Mouse (Mus musculus) heart, embryonic 11.5 days (tissue): ENCODE data around the gene Ifitm5. TPM values are rescaled to one million over a fixed set of nuclear protein-coding genes. Genes with fewer than 3 reads are reported as not detected.

Experiments
- ATAC-seq: fragments of 200-750 bp; cut with Nextera tagmentation; replicated peaks from 2 replicates; pipeline ENCODE4 v1.8.0; 2017; ENCODE audit warnings: moderate library complexity; ENCODE audit not compliant: insufficient number of reproducible peaks, low FRiP score, low TSS enrichment
- H3K27ac ChIP-seq: fragments of 300-500 bp; sonication (generic); 2 replicates; pipeline ENCODE4 v1.5.1; 2014; ENCODE audit warnings: mild to moderate bottlenecking, low read depth, low read length
- H3K27me3 ChIP-seq: fragments of 300-500 bp; sonication (generic); 2 replicates; pipeline ENCODE4 v1.6.1; 2014; ENCODE audit warnings: mild to moderate bottlenecking, low read length, mixed read lengths; ENCODE audit not compliant: control insufficient read depth, insufficient read depth
- H3K36me3 ChIP-seq: fragments of 300-500 bp; sonication (generic); 2 replicates; pipeline ENCODE4 v1.6.1; 2014; ENCODE audit warnings: mild to moderate bottlenecking, low read length, moderate library complexity, mixed read lengths; ENCODE audit not compliant: control insufficient read depth, insufficient read depth
- H3K4me1 ChIP-seq: fragments of 300-500 bp; sonication (generic); 2 replicates; pipeline ENCODE4 v1.6.1; 2014; ENCODE audit warnings: low read length; ENCODE audit not compliant: control insufficient read depth, insufficient read depth
- H3K4me2 ChIP-seq: fragments of 300-500 bp; sonication (generic); 2 replicates; pipeline ENCODE4 v1.6.1; 2014; ENCODE audit warnings: mild to moderate bottlenecking, moderate library complexity
- H3K4me3 ChIP-seq: fragments of 300-500 bp; sonication (generic); 2 replicates; pipeline ENCODE4 v1.5.1; 2014; ENCODE audit warnings: low read depth, low read length
- H3K9ac ChIP-seq: fragments of 300-500 bp; sonication (generic); 2 replicates; pipeline ENCODE4 v1.6.1; 2014; ENCODE audit warnings: mild to moderate bottlenecking, low read depth, low read length, moderate library complexity
- H3K9me3 ChIP-seq: fragments of 300-500 bp; sonication (generic); replicated peaks from 2 replicates; pipeline ENCODE4 v1.6.1; 2016; ENCODE audit warnings: low read length; ENCODE audit not compliant: control insufficient read depth
- WGBS: fragments of 180-500 bp; shearing (Covaris S2); extraction: QIAGEN DNeasy Blood & Tissue Kit; methylation state at CpG from one replicate; pipeline ENCODE4 v1.1.7; 2014; ENCODE audit not compliant: insufficient replicate concordance; 5-methylcytosine and 5-hydroxymethylcytosine counted together
- polyA plus RNA-seq: library from polyadenylated mRNA; unstranded; fragments of >200 nt; fragmentation: Nextera tagmentation; extraction: Ambion mirVana; gene quantifications from 2 replicates; pipeline ENCODE4 v1.2.1, GENCODE M21; 2014

Ifitm5 gene
- polyA plus RNA-seq, 1 experiment from 2014 or later: 0.34 TPM

DNA sequence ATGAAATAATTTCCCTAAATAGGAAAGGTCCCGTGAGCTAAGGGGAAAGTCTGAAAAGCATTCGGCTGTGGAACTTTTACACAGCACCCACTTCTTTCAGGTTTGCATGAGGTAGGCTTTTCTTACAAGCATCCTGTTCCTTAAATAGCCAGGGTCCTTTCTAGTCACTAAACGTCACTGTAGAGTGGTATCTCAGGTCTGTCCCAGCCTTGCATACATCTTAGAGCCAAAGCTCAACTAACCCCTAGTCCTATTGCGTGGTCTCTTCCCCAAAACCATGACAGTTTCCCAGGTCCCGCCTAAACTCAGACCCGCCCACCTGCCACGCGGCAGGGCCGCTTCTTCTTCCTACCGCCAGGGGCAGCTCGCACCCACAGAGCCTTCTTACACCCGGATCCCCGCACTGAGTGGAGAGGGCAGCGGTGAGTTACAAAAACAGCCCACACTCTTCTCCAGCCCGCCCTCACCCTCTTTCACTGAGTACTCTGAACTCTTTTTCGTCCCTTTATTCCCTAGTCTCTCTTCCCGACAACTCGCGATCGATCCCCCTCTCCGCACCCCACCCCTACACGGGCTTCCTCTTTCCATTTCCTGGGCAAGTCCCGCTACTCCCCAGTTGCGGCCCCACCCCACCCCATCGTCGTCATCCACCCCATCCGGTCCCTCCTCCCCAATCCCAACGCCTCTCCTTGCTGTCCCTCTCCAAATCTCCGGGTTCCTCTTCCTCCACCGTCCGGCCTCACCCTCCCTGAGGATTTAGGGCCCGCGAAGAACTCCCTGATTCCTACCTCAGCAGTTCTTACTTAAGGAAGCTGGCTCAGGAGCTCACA, 8.7 kb downstream of the Ifitm5 start, which contains the start of gene Pgghg:
Gene Pgghg (plus strand): TSS at position 170 of the 830 bp plus-strand sequence.
- Histone ChIP-seq H3K27ac (peak within 1 kb of the TSS; percentile 85), H3K36me3 (no peaks in the 10 kb centered on the region), H3K27me3 (peaks cover 3% of the 10 kb centered on the region; the same call in 1 of the 2 replicates), H3K4me1 (peaks cover 1% of the 10 kb centered on the region; the same call in 1 of the 2 replicates), H3K9ac (peak within 1 kb of the TSS; percentile 86), H3K4me2 (peak within 1 kb of the TSS; percentile 79), H3K4me3 (peak within 1 kb of the TSS; percentile 53), H3K9me3 (no peaks in the 10 kb centered on the region)
- WGBS: 3% methylated on average over 33 of the region's 33 CpGs
- ATAC-seq: peak; percentile 82

DNA sequence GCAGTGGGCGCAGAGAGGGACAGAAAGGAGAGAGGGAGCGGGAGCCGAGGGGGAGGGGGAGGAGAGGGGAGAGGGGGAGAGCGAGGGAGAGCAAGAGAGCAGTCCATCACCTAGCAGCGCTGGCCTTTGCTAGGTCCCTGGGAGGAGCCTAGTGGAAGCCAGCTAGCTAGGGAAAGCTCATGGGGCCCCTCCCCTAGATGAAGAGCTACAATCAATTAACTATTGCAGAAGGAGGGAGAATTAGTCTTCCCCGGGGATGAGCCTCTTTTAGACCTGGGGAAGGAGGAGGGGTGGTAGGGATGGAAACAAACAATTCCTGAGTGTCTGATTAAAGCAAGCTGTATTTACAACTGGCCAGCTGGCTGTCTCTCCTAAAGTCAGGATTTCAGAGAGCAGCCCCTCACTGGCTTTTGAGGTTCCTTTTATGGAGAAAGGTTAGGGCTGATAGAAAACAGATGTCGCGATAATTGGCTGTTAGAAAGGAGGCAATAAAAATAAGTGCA, 10.4 kb downstream of the Ifitm5 start:
- 0 out of 2 replicates have a peak, but pooled peaks have one; percentile 22 for ATAC-seq
- Histone ChIP-seq H3K4me1 (no peaks in the 10 kb centered on the region; the same call in 1 of the 2 replicates), H3K9ac (no peak overlapping the region), H3K4me2 (no peak overlapping the region), H3K27ac (no peak overlapping the region), H3K4me3 (no peak overlapping the region), H3K27me3 (peaks cover 7% of the 10 kb centered on the region; the same call in 1 of the 2 replicates), H3K9me3 (no peaks in the 10 kb centered on the region), H3K36me3 (no peaks in the 10 kb centered on the region)
- WGBS: 15% methylated on average over 8 of the region's 8 CpGs

DNA sequence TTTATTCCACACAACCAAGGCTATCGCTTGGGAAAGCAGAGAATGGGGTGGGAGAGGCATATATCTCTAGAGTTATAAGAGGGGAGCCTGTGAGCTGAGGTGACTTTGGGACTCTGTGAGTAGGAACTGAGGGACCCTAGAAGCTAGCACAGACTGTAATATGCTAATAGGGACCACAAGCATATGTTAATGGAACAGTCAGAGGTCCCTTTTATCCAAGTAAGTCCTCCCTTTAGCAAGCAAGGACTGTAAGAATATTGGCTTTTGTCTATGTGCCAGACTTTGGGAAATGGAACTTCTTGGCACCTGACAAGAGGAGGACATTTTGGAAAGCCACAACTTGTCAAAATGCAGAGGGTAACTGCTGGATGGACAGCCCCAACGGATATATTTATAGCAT, 11.2 kb downstream of the Ifitm5 start:
- H3K4me3 ChIP-seq: no peak overlapping the region
- H3K27me3 ChIP-seq: peaks cover 7% of the 10 kb centered on the region; the same call in 1 of the 2 replicates
- no peaks in the 10 kb centered on the region; the same call in 1 of the 2 replicates for H3K4me1 ChIP-seq
- ATAC-seq: no peak
- no peak overlapping the region for H3K4me2 ChIP-seq
- H3K36me3 ChIP-seq: no peaks in the 10 kb centered on the region
- 27% methylated on average over 2 of the region's 2 CpGs for WGBS
- H3K9me3 ChIP-seq: no peaks in the 10 kb centered on the region
- H3K9ac ChIP-seq: no peak overlapping the region
- H3K27ac ChIP-seq: no peak overlapping the region

DNA sequence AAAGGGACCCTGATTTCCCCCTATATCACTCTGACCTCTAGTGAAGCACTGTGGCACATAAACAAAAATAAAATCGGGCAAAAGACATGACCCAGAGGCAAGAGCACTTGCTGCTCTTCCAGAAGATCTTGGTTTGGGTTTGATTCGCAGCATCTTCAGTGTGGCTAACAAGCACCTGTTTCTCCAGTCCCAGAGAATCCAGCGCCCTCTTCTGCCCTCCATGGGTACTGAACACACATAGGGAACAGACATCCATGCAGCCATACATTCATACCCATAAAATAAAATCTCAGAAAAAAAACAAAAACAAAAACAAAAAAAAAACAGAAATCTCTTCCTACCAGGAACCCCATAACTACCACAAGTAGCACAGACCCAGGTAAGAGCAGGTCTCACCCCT, 11.7 kb downstream of the Ifitm5 start:
- Histone ChIP-seq H3K27ac (no peak overlapping the region), H3K9ac (no peak overlapping the region), H3K4me3 (no peak overlapping the region), H3K36me3 (no peaks in the 10 kb centered on the region), H3K4me1 (no peaks in the 10 kb centered on the region; the same call in 1 of the 2 replicates), H3K27me3 (peaks cover 7% of the 10 kb centered on the region; the same call in 1 of the 2 replicates), H3K4me2 (no peak overlapping the region), H3K9me3 (no peaks in the 10 kb centered on the region)
- ATAC-seq: no peak
- 46% methylated on average over 3 of the region's 3 CpGs for WGBS

DNA sequence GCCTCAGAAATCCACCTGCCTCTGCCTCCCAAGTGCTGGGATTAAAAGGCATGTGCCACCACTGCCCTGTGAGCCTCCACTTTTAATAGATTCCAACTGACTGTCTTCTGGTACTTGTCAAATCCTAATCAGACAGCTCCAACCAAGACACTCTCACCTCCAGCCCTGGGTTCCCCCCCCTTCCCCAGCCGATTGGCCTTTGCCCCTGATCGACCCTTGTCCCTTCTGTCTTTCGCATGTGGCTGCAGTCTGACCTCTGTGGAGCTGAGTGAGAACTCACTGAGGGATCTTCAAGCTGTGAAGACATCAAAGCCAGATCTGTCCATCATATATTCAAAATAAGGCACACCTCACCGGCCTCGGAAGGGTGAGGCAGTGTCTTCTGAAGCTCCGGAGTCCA, 22.9 kb downstream of the Ifitm5 start:
- H3K4me2 ChIP-seq: no peak overlapping the region
- no peak for ATAC-seq
- H3K27me3 ChIP-seq: peaks cover 43% of the 10 kb centered on the region
- no peaks in the 10 kb centered on the region for H3K9me3 ChIP-seq
- no peaks in the 10 kb centered on the region for H3K36me3 ChIP-seq
- H3K4me1 ChIP-seq: peaks cover 3% of the 10 kb centered on the region; the same call in 1 of the 2 replicates
- no peak overlapping the region for H3K9ac ChIP-seq
- H3K4me3 ChIP-seq: no peak overlapping the region
- H3K27ac ChIP-seq: no peak overlapping the region
- 83% methylated on average over 6 of the region's 6 CpGs for WGBS

DNA sequence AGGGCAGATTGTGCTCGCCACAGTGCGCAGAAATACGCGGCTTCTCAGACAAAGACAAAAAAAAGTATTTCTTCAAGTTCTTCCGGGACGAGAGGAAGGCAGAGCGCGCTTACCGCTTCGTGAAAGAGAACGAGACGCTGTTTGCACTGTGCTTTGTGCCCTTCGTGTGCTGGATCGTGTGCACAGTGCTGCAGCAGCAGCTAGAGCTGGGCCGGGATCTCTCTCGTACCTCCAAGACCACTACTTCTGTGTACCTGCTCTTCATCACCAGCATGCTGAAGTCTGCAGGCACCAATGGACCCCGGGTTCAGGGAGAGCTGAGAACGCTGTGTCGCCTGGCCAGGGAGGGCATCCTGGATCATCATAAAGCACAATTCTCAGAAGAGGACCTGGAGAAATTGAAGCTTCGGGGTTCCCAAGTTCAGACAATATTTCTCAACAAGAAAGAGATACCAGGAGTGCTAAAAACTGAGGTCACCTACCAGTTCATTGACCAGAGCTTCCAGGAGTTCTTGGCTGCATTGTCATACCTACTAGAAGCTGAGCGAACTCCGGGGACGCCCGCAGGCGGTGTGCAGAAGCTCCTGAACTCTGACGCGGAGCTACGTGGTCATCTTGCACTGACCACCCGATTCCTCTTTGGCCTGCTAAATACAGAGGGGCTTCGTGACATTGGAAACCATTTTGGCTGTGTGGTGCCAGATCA, 26.9 kb downstream of the Ifitm5 start:
- H3K9me3 ChIP-seq: no peaks in the 10 kb centered on the region
- H3K4me2 ChIP-seq: peak overlapping the region; percentile 62
- H3K4me1 ChIP-seq: peaks cover 7% of the 10 kb centered on the region; the same call in 1 of the 2 replicates
- H3K9ac ChIP-seq: no peak overlapping the region
- ATAC-seq: no peak
- H3K36me3 ChIP-seq: no peaks in the 10 kb centered on the region
- H3K27ac ChIP-seq: no peak overlapping the region
- H3K27me3 ChIP-seq: peaks cover 79% of the 10 kb centered on the region
- WGBS: 22% methylated on average over 30 of the region's 30 CpGs
- H3K4me3 ChIP-seq: peak overlapping the region; percentile 35; the same call in 1 of the 2 replicates

DNA sequence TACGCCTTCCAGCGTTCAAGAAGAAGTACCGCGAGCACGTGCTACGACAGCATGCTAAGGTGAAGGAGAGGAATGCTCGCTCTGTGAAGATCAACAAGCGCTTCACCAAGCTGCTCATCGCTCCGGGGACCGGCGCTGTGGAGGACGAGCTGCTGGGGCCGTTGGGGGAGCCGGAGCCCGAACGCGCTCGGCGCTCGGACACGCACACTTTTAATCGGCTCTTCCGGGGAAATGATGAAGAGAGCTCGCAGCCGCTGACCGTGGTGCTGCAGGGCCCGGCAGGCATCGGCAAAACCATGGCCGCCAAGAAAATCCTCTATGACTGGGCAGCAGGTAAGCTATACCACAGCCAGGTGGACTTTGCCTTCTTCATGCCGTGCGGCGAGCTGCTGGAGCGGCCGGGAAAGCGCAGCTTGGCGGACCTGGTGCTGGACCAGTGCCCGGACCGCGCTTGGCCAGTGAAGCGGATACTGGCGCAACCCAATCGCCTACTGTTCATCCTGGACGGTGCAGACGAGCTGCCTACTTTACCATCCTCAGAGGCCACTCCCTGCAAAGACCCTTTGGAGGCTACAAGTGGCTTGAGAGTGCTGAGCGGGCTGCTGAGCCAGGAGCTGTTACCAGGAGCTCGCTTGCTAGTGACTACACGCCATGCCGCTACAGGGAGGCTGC, 27.6 kb downstream of the Ifitm5 start:
- WGBS: under 1% methylated on average over 49 of the region's 49 CpGs
- Histone ChIP-seq H3K4me2 (peak overlapping the region; percentile 62), H3K4me3 (peak overlapping the region; percentile 35), H3K9me3 (no peaks in the 10 kb centered on the region), H3K27me3 (peaks cover 78% of the 10 kb centered on the region), H3K9ac (no peak overlapping the region), H3K36me3 (no peaks in the 10 kb centered on the region), H3K27ac (no peak overlapping the region), H3K4me1 (peaks cover 7% of the 10 kb centered on the region; the same call in 1 of the 2 replicates)
- ATAC-seq: no peak
